Mouse (Mus musculus) spleen, embryonic (tissue): ENCODE data around the gene Csf2rb.

Experiments used
- CTCF ChIA-PET: fragments of 350-600 bp; sonication (Branson Sonifier 250); formaldehyde crosslinking; loops from one replicate; lab custom pipeline; 2022; lab: Charles Lee

Csf2rb gene

GRCm38 (mm10) chr15:78374204-78374603 lies 48.7 kb downstream of the Csf2rb start:
- CTCF ChIA-PET = no interaction called here

DNA sequence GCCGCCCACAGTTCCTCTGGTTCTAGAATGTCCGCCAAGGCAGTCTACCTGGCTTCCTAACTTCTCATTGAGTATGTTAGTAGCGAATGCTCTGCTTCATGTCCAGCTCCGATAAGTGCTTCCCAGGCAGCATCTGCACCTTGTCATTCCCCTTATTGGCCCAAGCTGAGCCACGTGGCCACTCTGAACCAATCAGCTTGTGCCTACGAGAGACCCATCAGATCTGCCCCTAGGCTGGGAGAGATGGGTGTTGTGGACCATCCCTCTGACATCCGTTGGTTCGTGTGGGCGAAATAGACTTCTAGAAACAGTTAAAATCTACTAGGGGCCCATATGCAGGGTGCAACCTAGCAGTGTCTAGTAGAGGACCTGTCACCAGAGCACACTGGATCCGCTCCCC lies 52.3 kb downstream of the Csf2rb start:
- CTCF ChIA-PET = no interaction called here

GRCm38 (mm10) chr15:78378556-78378955 lies 53.0 kb downstream of the Csf2rb start:
- CTCF ChIA-PET = no interaction called here

- CTCF ChIA-PET = no interaction called here
These were observed 54.7 kb downstream of the Csf2rb start for GRCm38 (mm10) chr15:78380208-78380607.

GRCm38 (mm10) chr15:78380741-78381140 lies 55.2 kb downstream of the Csf2rb start:
- CTCF ChIA-PET = no interaction called here

GRCm38 (mm10) chr15:78382115-78382514 lies 56.6 kb downstream of the Csf2rb start:
- CTCF ChIA-PET = no interaction called here

GRCm38 (mm10) chr15:78383450-78384219 lies 58.1 kb downstream of the Csf2rb start:
- CTCF ChIA-PET = no interaction called here

DNA sequence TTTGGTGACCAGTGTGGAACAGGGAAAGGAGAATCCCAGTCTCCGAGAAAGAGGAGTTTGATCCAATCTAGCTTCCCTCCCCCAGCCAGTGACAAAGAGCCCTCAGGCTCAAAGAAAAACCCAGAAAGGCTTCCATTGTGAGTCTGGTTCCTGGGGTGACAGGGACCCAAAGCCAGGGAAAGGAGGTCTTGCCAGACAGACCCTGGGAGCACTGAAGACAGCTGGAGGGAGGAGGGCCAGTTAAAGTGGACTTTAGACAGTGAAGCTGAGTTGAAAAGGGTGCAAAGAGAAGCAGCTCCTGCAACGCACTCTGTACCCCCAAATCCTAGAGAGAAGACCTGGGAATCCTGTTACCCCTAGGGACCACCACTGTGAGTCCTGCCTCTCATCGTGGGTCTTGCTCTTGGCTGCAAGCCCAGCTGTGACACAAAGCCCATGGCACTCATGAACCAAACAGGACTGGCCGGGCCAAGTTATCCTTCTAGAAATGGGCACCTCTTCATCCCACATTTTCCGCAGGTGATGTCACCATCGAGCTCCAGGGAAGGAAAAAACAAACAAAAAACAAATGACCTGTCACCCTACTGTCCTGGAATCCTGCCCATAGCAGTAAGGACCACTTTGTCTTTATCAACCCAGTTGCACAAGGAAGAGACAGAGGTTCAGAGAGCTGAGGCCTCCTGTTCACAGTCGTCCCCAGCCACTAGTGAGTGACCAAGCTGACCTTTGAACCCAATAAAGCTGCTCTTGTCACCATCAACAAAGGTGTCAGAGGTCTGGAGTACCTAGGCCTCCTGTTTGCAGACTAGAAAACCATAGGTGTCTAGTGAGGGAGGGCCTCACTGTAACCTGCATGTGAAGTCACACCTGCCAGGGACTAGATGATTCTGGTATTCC lies 58.9 kb downstream of the Csf2rb start:
- CTCF ChIA-PET = no interaction called here

- CTCF ChIA-PET = no interaction called here
These were observed 60.0 kb downstream of the Csf2rb start for GRCm38 (mm10) chr15:78385564-78385963.

GRCm38 (mm10) chr15:78390855-78391254 lies 65.3 kb downstream of the Csf2rb start:
- CTCF ChIA-PET = no interaction called here

GRCm38 (mm10) chr15:78395478-78395962 lies 70.0 kb downstream of the Csf2rb start, which contains the start of gene Tex33:
Gene Tex33, minus strand, starts transcription at chr15:78395912.
- CTCF ChIA-PET = no interaction called here

- CTCF ChIA-PET = no interaction called here
These were observed 75.8 kb downstream of the Csf2rb start for GRCm38 (mm10) chr15:78401345-78401744.

DNA sequence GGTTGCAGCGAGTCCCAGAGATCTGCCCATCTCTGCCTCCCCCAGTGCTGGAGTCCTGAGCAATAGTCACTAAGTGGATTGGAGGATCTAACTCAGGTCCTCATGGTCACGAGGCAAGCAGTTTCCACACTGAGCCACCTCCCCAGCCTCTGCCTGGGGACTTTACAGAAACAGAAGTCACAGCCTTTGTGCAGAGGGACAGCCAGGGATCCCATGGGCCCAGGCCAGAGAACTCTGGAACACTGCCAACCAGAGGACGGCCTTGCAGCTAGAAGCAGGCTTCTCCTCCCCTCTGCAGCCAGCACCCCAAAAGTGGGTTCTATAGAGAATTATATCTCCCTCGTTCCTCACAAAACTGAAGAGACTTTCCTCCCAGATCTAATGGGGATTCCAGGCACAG lies 76.4 kb downstream of the Csf2rb start:
- CTCF ChIA-PET = interaction anchor here (0.6 kb wide), 1 partner anchor 9 kb away, joined by 3 read pairs; no protein-coding TSS in a partner anchor

DNA sequence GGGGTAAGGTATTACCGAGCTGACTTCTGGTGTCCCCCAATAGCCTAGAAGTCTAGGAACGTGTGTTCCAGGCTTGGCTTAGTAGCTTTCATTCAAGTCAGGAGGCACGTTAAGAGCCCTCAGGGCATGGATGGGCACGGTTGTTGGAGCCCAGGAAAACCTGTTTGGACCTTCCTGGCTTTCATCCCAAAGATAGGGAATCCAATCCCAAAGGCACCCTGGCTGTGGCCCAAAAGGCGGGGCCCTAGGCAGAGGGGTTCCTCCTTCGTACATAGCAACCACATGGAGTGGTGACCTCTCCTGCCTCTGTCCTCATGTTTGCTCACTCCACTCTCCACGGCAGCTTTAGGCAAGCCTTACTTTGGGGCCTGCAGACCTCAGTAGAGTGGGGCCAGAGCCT lies 76.9 kb downstream of the Csf2rb start:
- CTCF ChIA-PET = interaction anchor here (0.6 kb wide), 1 partner anchor 10 kb away, joined by 3 read pairs; no protein-coding TSS in a partner anchor

DNA sequence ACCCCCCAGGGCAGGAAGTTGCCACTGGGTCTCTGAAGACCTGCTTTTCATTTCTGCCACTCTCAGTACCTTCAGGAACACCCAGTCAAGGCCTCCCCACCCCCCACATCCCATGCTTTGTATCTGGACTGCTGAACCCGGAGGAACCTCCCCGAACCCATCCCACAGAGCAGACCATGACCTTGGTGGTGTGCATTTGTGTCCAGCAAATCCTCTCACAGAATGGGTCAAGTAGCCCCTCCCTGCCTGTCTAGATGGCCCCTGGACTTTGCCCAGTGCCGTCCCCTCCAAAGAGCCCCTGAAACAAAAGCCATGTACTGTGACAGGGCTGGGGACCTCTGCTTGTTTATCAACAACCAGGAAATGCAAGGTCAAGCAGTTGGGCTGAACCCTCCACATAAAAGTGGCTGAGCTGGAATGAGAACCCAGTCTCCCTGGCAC lies 77.8 kb downstream of the Csf2rb start:
- CTCF ChIA-PET = no interaction called here
